Mouse (Mus musculus) MEL (cell line): Measurements from ENCODE around the gene Tgif1. TPM values are rescaled to one million over a fixed set of nuclear protein-coding genes. Genes with fewer than 3 reads are reported as not detected.

Experiments used
- DNase-seq: peaks from one replicate; pipeline ENCODE4 v3.0.0; 2011; ENCODE audit warnings: low read depth, low spot score
- H3K27ac ChIP-seq: 2 replicates; pipeline ENCODE4 v1.5.1; 2012; ENCODE audit warnings: low read depth, mild to moderate bottlenecking, control low read depth, low read length, moderate library complexity; ENCODE audit not compliant: control insufficient read depth
- H3K27me3 ChIP-seq, 2 experiments: fragments of 150-350 bp in 1 of 2; sonication (generic) in 1 of 2; 2 replicates each; pipeline ENCODE4 v1.6.1; 2012; ENCODE audit warnings: low read length in 2 of 2, mild to moderate bottlenecking in 2 of 2, improper control_type of control experiment in 1 of 2, moderate library complexity in 1 of 2; ENCODE audit not compliant: insufficient read depth in 2 of 2, control insufficient read depth in 1 of 2
- H3K36me3 ChIP-seq, 2 experiments: 2 replicates each; pipeline ENCODE4 v1.6.1; 2012 to 2014; ENCODE audit warnings: low read length in 2 of 2, improper control_type of control experiment in 1 of 2, inconsistent platforms in 1 of 2, mild to moderate bottlenecking in 1 of 2; ENCODE audit not compliant: insufficient read depth in 2 of 2, control insufficient read depth in 1 of 2
- H3K4me1 ChIP-seq, 2 experiments: fragments of 150-350 bp in 1 of 2; sonication (generic) in 1 of 2; 2 replicates each; pipeline ENCODE4 v1.6.1; 2012; ENCODE audit warnings: low read length in 2 of 2, improper control_type of control experiment in 1 of 2, mild to moderate bottlenecking in 1 of 2; ENCODE audit not compliant: insufficient read depth in 2 of 2, control insufficient read depth in 1 of 2
- H3K4me3 ChIP-seq, 2 experiments: fragments of 150-350 bp in 1 of 2; sonication (generic) in 1 of 2; 2 replicates each; pipeline ENCODE4 v1.5.1; 2012; ENCODE audit warnings: low read depth in 2 of 2, low read length in 2 of 2, mild to moderate bottlenecking in 2 of 2, moderate library complexity in 2 of 2, control low read depth in 1 of 2, improper control_type of control experiment in 1 of 2; ENCODE audit not compliant: control insufficient read depth in 1 of 2, insufficient read depth in 1 of 2
- H3K79me2 ChIP-seq: 2 replicates; pipeline ENCODE4 v1.6.1; 2012; ENCODE audit warnings: mild to moderate bottlenecking, low read length, moderate library complexity; ENCODE audit not compliant: control insufficient read depth, poor library complexity, insufficient read depth
- H3K9ac ChIP-seq: 2 replicates; pipeline ENCODE4 v1.6.1; 2012; ENCODE audit warnings: low read depth, mild to moderate bottlenecking, control low read depth, low read length, moderate library complexity; ENCODE audit not compliant: control insufficient read depth, poor library complexity, severe bottlenecking
- H3K9me3 ChIP-seq: fragments of 150-350 bp; sonication (generic); replicated peaks from 2 replicates; pipeline ENCODE4 v1.6.1; 2012; ENCODE audit warnings: mild to moderate bottlenecking, low read length, improper control_type of control experiment, moderate library complexity; ENCODE audit not compliant: insufficient read depth
- BHLHE40 ChIP-seq: IDR thresholded peaks from 2 replicates; pipeline ENCODE4 v1.6.1; 2012; ENCODE audit warnings: low read depth, mild to moderate bottlenecking, inconsistent platforms, low read length, improper control_type of control experiment, borderline replicate concordance
- CHD1 ChIP-seq: IDR thresholded peaks from 2 replicates; pipeline ENCODE4 v1.6.1; 2012; ENCODE audit warnings: low read depth, mild to moderate bottlenecking, inconsistent platforms, low read length, improper control_type of control experiment
- CHD2 ChIP-seq: IDR thresholded peaks from 2 replicates; pipeline ENCODE4 v1.6.1; 2011; ENCODE audit warnings: low read length, improper control_type of control experiment
- CTCF ChIP-seq, 3 experiments: IDR thresholded peaks in 2 of 3; conservative IDR thresholded peaks in 1 of 3; 2 replicates each; pipeline ENCODE4 v1.5.1; 2011 to 2012; ENCODE audit warnings: low read length in 3 of 3, low read depth in 2 of 3, mild to moderate bottlenecking in 2 of 3, improper control_type of control experiment in 1 of 3, inconsistent platforms in 1 of 3, mixed read lengths in 1 of 3, moderate library complexity in 1 of 3; ENCODE audit not compliant: control insufficient read depth in 1 of 3, insufficient read depth in 1 of 3, poor library complexity in 1 of 3, severe bottlenecking in 1 of 3
- ETS1 ChIP-seq: IDR thresholded peaks from 2 replicates; pipeline ENCODE4 v1.6.1; 2012; ENCODE audit warnings: low read depth, mild to moderate bottlenecking, inconsistent platforms, low read length, improper control_type of control experiment, moderate library complexity
- GABPA ChIP-seq: IDR thresholded peaks from 2 replicates; pipeline ENCODE4 v1.6.1; 2012; ENCODE audit warnings: low read depth, mild to moderate bottlenecking, inconsistent platforms, low read length, improper control_type of control experiment, moderate library complexity
- GATA1 ChIP-seq: IDR thresholded peaks from 2 replicates; pipeline ENCODE4 v1.6.1; 2011; ENCODE audit warnings: low read depth, low read length, improper control_type of control experiment
- HCFC1 ChIP-seq: IDR thresholded peaks from 2 replicates; pipeline ENCODE4 v1.6.1; 2012; ENCODE audit warnings: low read depth, mild to moderate bottlenecking, inconsistent platforms, low read length, improper control_type of control experiment, moderate library complexity
- JUND ChIP-seq: IDR thresholded peaks from 2 replicates; pipeline ENCODE4 v1.6.1; 2011; ENCODE audit warnings: low read depth, mild to moderate bottlenecking, improper control_type of control experiment, low read length
- KAT2A ChIP-seq: conservative IDR thresholded peaks from 2 replicates; pipeline ENCODE4 v1.6.1; 2012; ENCODE audit warnings: low read depth, low read length, improper control_type of control experiment, inconsistent platforms
- MAFK ChIP-seq: IDR thresholded peaks from 2 replicates; pipeline ENCODE4 v1.6.1; 2011; ENCODE audit warnings: low read depth, mild to moderate bottlenecking, low read length, improper control_type of control experiment, borderline replicate concordance
- MAX ChIP-seq: IDR thresholded peaks from 2 replicates; pipeline ENCODE4 v1.6.1; 2011; ENCODE audit warnings: low read length, improper control_type of control experiment
- MAZ ChIP-seq: IDR thresholded peaks from 2 replicates; pipeline ENCODE4 v1.6.1; 2012; ENCODE audit warnings: low read depth, mild to moderate bottlenecking, inconsistent platforms, low read length, improper control_type of control experiment
- MEF2A ChIP-seq: IDR thresholded peaks from 2 replicates; pipeline ENCODE4 v1.6.1; 2014; ENCODE audit warnings: low read depth, mild to moderate bottlenecking, inconsistent platforms, low read length, improper control_type of control experiment; ENCODE audit not compliant: poor library complexity, insufficient replicate concordance, severe bottlenecking; ENCODE audit errors: extremely low read depth
- MXI1 ChIP-seq: IDR thresholded peaks from 2 replicates; pipeline ENCODE4 v1.6.1; 2011; ENCODE audit warnings: mild to moderate bottlenecking, low read depth, low read length, improper control_type of control experiment
- MYB ChIP-seq: IDR thresholded peaks from 2 replicates; pipeline ENCODE4 v1.6.1; 2011; ENCODE audit warnings: mild to moderate bottlenecking, low read depth, low read length, improper control_type of control experiment
- MYC ChIP-seq: IDR thresholded peaks from 2 replicates; pipeline ENCODE4 v1.6.1; 2011; ENCODE audit warnings: low read depth, mild to moderate bottlenecking, low read length, improper control_type of control experiment, moderate library complexity
- NELFE ChIP-seq: IDR thresholded peaks from 2 replicates; pipeline ENCODE4 v1.6.1; 2011; ENCODE audit warnings: low read depth, low read length, improper control_type of control experiment
- NRF1 ChIP-seq: IDR thresholded peaks from 2 replicates; pipeline ENCODE4 v1.6.1; 2014; ENCODE audit warnings: low read depth, mild to moderate bottlenecking, inconsistent platforms, low read length, improper control_type of control experiment, moderate library complexity; ENCODE audit not compliant: poor library complexity, insufficient read depth, severe bottlenecking
- POLR2A ChIP-seq, 2 experiments: IDR thresholded peaks; 2 replicates each; pipeline ENCODE4 v1.6.1; 2011 to 2012; ENCODE audit warnings: low read length in 2 of 2, mild to moderate bottlenecking in 2 of 2, control low read depth in 1 of 2, improper control_type of control experiment in 1 of 2, low read depth in 1 of 2, moderate library complexity in 1 of 2; ENCODE audit not compliant: control insufficient read depth in 1 of 2, insufficient read depth in 1 of 2, poor library complexity in 1 of 2
- RAD21 ChIP-seq: IDR thresholded peaks from 2 replicates; pipeline ENCODE4 v1.6.1; 2011; ENCODE audit warnings: mild to moderate bottlenecking, low read depth, low read length, improper control_type of control experiment
- RCOR1 ChIP-seq: IDR thresholded peaks from 2 replicates; pipeline ENCODE4 v1.6.1; 2012; ENCODE audit warnings: low read depth, mild to moderate bottlenecking, inconsistent platforms, low read length, improper control_type of control experiment
- SIN3A ChIP-seq: IDR thresholded peaks from 2 replicates; pipeline ENCODE4 v1.6.1; 2012; ENCODE audit warnings: low read length, improper control_type of control experiment, inconsistent platforms
- SMC3 ChIP-seq: IDR thresholded peaks from 2 replicates; pipeline ENCODE4 v1.6.1; 2011; ENCODE audit warnings: low read depth, low read length, improper control_type of control experiment
- TBP ChIP-seq: IDR thresholded peaks from 2 replicates; pipeline ENCODE4 v1.8.0; 2011; ENCODE audit warnings: low read depth, low read length, improper control_type of control experiment
- TCF12 ChIP-seq: IDR thresholded peaks from 2 replicates; pipeline ENCODE4 v1.6.1; 2014; ENCODE audit warnings: low read depth, mild to moderate bottlenecking, inconsistent platforms, low read length, improper control_type of control experiment, moderate library complexity
- UBTF ChIP-seq: IDR thresholded peaks from 2 replicates; pipeline ENCODE4 v1.6.1; 2012; ENCODE audit warnings: low read depth, mild to moderate bottlenecking, inconsistent platforms, low read length, improper control_type of control experiment, moderate library complexity, borderline replicate concordance; ENCODE audit not compliant: insufficient read depth
- USF1 ChIP-seq: IDR thresholded peaks from 2 replicates; pipeline ENCODE4 v1.6.1; 2014; ENCODE audit warnings: low read depth, mild to moderate bottlenecking, inconsistent platforms, low read length, improper control_type of control experiment, moderate library complexity
- USF2 ChIP-seq, 2 experiments: IDR thresholded peaks; 2 replicates each; pipeline ENCODE4 v1.6.1; 2011 to 2012; ENCODE audit warnings: improper control_type of control experiment in 2 of 2, low read length in 2 of 2, borderline replicate concordance in 1 of 2, inconsistent platforms in 1 of 2, low read depth in 1 of 2, mild to moderate bottlenecking in 1 of 2; ENCODE audit not compliant: insufficient read depth in 1 of 2
- ZC3H11A ChIP-seq: IDR thresholded peaks from 2 replicates; pipeline ENCODE4 v1.6.1; 2012; ENCODE audit warnings: low read depth, mild to moderate bottlenecking, inconsistent platforms, low read length, improper control_type of control experiment
- ZKSCAN1 ChIP-seq: IDR thresholded peaks from 2 replicates; pipeline ENCODE4 v1.6.1; 2012; ENCODE audit warnings: low read depth, mild to moderate bottlenecking, inconsistent platforms, low read length, improper control_type of control experiment, moderate library complexity
- ZMIZ1 ChIP-seq: IDR thresholded peaks from 2 replicates; pipeline ENCODE4 v1.6.1; 2012; ENCODE audit warnings: low read depth, mild to moderate bottlenecking, inconsistent platforms, low read length, improper control_type of control experiment, moderate library complexity
- ZNF384 ChIP-seq: IDR thresholded peaks from 2 replicates; pipeline ENCODE4 v1.6.1; 2012; ENCODE audit warnings: low read depth, mild to moderate bottlenecking, inconsistent platforms, low read length, improper control_type of control experiment
- polyA plus RNA-seq, 2 experiments: library from polyadenylated mRNA; stranded (reverse) in 1 of 2; unstranded in 1 of 2; fragments of >175 nt in 1 of 2; fragments of >200 nt in 1 of 2; gene quantifications; 2 replicates each; pipeline versions ENCODE4 v1.2.1 to v1.2.4; 2012; ENCODE audit warnings: low replicate concordance in 2 of 2, low read depth in 1 of 2; ENCODE audit not compliant: insufficient read length in 2 of 2, insufficient read depth in 1 of 2, missing spikeins in 1 of 2
- total RNA-seq: library from RNA; depleted of rRNA; stranded (reverse); fragments of 300-350 nt; gene quantifications from 2 replicates; pipeline ENCODE4 v1.2.3, GENCODE M21; 2012

Tgif1 gene
- total and polyA plus RNA-seq, 3 experiments: 9.1 to 29.5 TPM; not detected in 1

GRCm38 (mm10) chr17:70873778-70874124 lies 20.4 kb upstream of the Tgif1 start (continued):
- TF ChIP-seq GABPA: no peak

GRCm38 (mm10) chr17:70872936-70873777 lies 19.8 kb upstream of the Tgif1 start:
- Histone ChIP-seq H3K27ac (peak overlapping the region; percentile 94), H3K9ac (peak overlapping the region; percentile 63), H3K4me1 (peaks cover 0 to 19% of the 10 kb centered on the region in 2 experiments; a peak in 1 of 4 replicates), H3K9me3 (no peaks in the 10 kb centered on the region), H3K36me3 (peaks cover 0 to 10% of the 10 kb centered on the region in 2 experiments; a peak in 2 of 4 replicates), H3K27me3 (no peaks in the 10 kb centered on the region), H3K79me2 (peaks cover 4% of the 10 kb centered on the region; the same call in 1 of the 2 replicates), H3K4me3 (peak overlapping the region; percentile 36 to 45)
- DNase-seq: peak; percentile 92
- TF ChIP-seq JUND (no peak), ZNF384 (no peak), GABPA (no peak), SIN3A (peak; percentile 66), MAX (no peak; the same call in 1 of the 2 replicates), UBTF (no peak), RCOR1 (no peak), ZMIZ1 (no peak), ETS1 (peak; percentile 86; the same call in 1 of the 2 replicates), POLR2A (IDR thresholded peaks at IDR 0.05; ENCODE audit: control insufficient read depth in 1 of 2, insufficient read depth in 1 of 2, low read depth in 1 of 2, low read length in 2 of 2, poor library complexity in 1 of 2) (peak; percentile 44 to 87; a peak in 3 of 4 replicates), SMC3 (no peak), USF2 (IDR thresholded peaks at IDR 0.05; ENCODE audit: borderline replicate concordance in 1 of 2, insufficient read depth in 1 of 2, low read depth in 1 of 2, low read length in 2 of 2) (no peak), MAFK (no peak), KAT2A (no peak), MYC (no peak), ZKSCAN1 (no peak), NELFE (peak; percentile 75), ZC3H11A (no peak), RAD21 (no peak), TCF12 (peak; percentile 16; the same call in 1 of the 2 replicates), BHLHE40 (peak; percentile 73; the same call in 1 of the 2 replicates), USF1 (peak; percentile 16; the same call in 1 of the 2 replicates), MYB (no peak), NRF1 (peak; percentile 83), MEF2A (no peak), CHD1 (no peak), CTCF (IDR thresholded peaks at IDR 0.05 in 2 of 3, conservative IDR thresholded peaks at IDR 0.05 in 1 of 3; ENCODE audit: control insufficient read depth in 1 of 3, insufficient read depth in 1 of 3, low read depth in 2 of 3, low read length in 3 of 3, poor library complexity in 1 of 3, severe bottlenecking in 1 of 3) (no peak), MAZ (no peak), TBP (peak; percentile 90), HCFC1 (peak; percentile 58; the same call in 1 of the 2 replicates), CHD2 (no peak), GATA1 (peak; percentile 66; the same call in 1 of the 2 replicates), MXI1 (no peak)
